Mouse (Mus musculus) liver, embryonic 14.5 days (tissue): ENCODE results near the gene Tnr.

Source experiments
- CTCF ChIP-seq: IDR thresholded peaks from 2 replicates; pipeline ENCODE4 v1.5.1; 2016; ENCODE audit warnings: antibody characterized with exemption, low read depth, control low read depth
- EP300 ChIP-seq: IDR thresholded peaks from 2 replicates; pipeline ENCODE4 v1.6.1; 2016; ENCODE audit warnings: antibody characterized with exemption, low read depth

GRCm38 (mm10) chr1:159621321-159621720 lies 97.8 kb downstream of the Tnr start:
- TF ChIP-seq CTCF, result no peak
- TF ChIP-seq EP300, result no peak
